Mouse (Mus musculus) inflammation-experienced regulatory T-cells, adult 6 months (primary cell): Measurements from ENCODE around the gene Nmnat2. TPM values are rescaled to one million over a fixed set of nuclear protein-coding genes. Genes with fewer than 3 reads are reported as not detected.

Experiments used
- ATAC-seq: one replicate; pipeline ENCODE4 v1.8.0; 2017
- polyA plus RNA-seq, 3 experiments: library from polyadenylated mRNA; unstranded; fragments of 100-300 nt; shearing (Covaris generic); gene quantifications; one replicate each; pipeline ENCODE4 v1.2.1; 2017

Gene Nmnat2
- polyA plus RNA-seq, 3 experiments from 2014 or later = 0.34 to 4.1 (median 1.1) TPM

- no peak for ATAC-seq
These were observed 32.2 kb downstream of the Nmnat2 start for GRCm38 (mm10) chr1:152986981-152987380.

GRCm38 (mm10) chr1:152990067-152990466, 35.3 kb downstream of the Nmnat2 start:
- no peak for ATAC-seq

- ATAC-seq = no peak
These were observed 37.7 kb downstream of the Nmnat2 start for GRCm38 (mm10) chr1:152992271-152993134.

GRCm38 (mm10) chr1:152993803-152994202, 39.0 kb downstream of the Nmnat2 start:
- no peak for ATAC-seq

- ATAC-seq = no peak
These were observed 45.2 kb downstream of the Nmnat2 start for GRCm38 (mm10) chr1:152999983-153000382.

- no peak for ATAC-seq
These were observed 45.9 kb downstream of the Nmnat2 start for GRCm38 (mm10) chr1:153000486-153001228.

- no peak for ATAC-seq
These were observed 47.7 kb downstream of the Nmnat2 start for GRCm38 (mm10) chr1:153002295-153003050.

GRCm38 (mm10) chr1:153004472-153004871, 49.7 kb downstream of the Nmnat2 start:
- no peak for ATAC-seq

GRCm38 (mm10) chr1:153006054-153006453, 51.3 kb downstream of the Nmnat2 start:
- ATAC-seq = no peak

GRCm38 (mm10) chr1:153006761-153007160, 52.0 kb downstream of the Nmnat2 start:
- ATAC-seq = no peak

- no peak for ATAC-seq
These were observed 52.5 kb downstream of the Nmnat2 start for GRCm38 (mm10) chr1:153007292-153007691.

- ATAC-seq = no peak
These were observed 53.0 kb downstream of the Nmnat2 start for GRCm38 (mm10) chr1:153007824-153008223.

GRCm38 (mm10) chr1:153009338-153009737, 54.5 kb downstream of the Nmnat2 start:
- no peak for ATAC-seq

- no peak for ATAC-seq
These were observed 55.9 kb downstream of the Nmnat2 start for GRCm38 (mm10) chr1:153010353-153011351.

- no peak for ATAC-seq
These were observed 56.8 kb downstream of the Nmnat2 start for GRCm38 (mm10) chr1:153011544-153011943.

GRCm38 (mm10) chr1:153013541-153014288, 58.9 kb downstream of the Nmnat2 start:
- no peak for ATAC-seq

GRCm38 (mm10) chr1:153014431-153015186, 59.8 kb downstream of the Nmnat2 start:
- no peak for ATAC-seq

GRCm38 (mm10) chr1:153016465-153017163, 61.8 kb downstream of the Nmnat2 start:
- ATAC-seq = no peak

GRCm38 (mm10) chr1:153019128-153019527, 64.3 kb downstream of the Nmnat2 start:
- no peak for ATAC-seq
